ENCODE assay signal across 22 mouse cellular contexts in genomic region chr4:101997426-101997825, GRCm38 (mm10). TPM values are rescaled to one million over a fixed set of nuclear protein-coding genes. Genes with fewer than 3 reads are reported as not detected.
"Had no signal": no experiment of that assay in that cellular context is flagged by ENCODE, and none has a peak within 500 bp of the region (broad histone marks: within the 10 kb centered on the region; RNA-seq: fewer than 3 reads in every experiment).

No protein-coding gene starts in this region.

- DNase-seq: left cerebral cortex, postnatal 4 days; liver; liver, embryonic 13.5 days; liver, postnatal 0 days; lung, adult 18-20 months; lung, adult 2 months; lung, embryonic 14.5 days; lung, postnatal 10 days; lung, postnatal 14 days; lung, postnatal 36 days; lung, postnatal 4 days; midbrain, embryonic 14.5 days had no signal

RNA-seq across cellular contexts. Expression of gene Gm12789, which starts 11.0 kb away (rescaled TPM):
- total RNA-seq: left cerebral cortex, postnatal 10 days; left cerebral cortex, postnatal 14 days; left cerebral cortex, postnatal 25 days; left cerebral cortex, postnatal 36 days; left cerebral cortex, postnatal 4 days; liver, adult 2 months; megakaryocyte progenitor cell, adult 5-6 weeks; megakaryocyte, adult 5-6 weeks; megakaryocyte-erythroid progenitor cell, adult 5-6 weeks; midbrain, postnatal 0 days; monocyte, adult 5-6 weeks had no signal

RNA-seq across cellular contexts. Expression of gene Gm12790, which starts 16.6 kb away (rescaled TPM):
- total RNA-seq: left cerebral cortex, postnatal 10 days; left cerebral cortex, postnatal 14 days; left cerebral cortex, postnatal 25 days; left cerebral cortex, postnatal 36 days; left cerebral cortex, postnatal 4 days; liver, adult 2 months; megakaryocyte progenitor cell, adult 5-6 weeks; megakaryocyte, adult 5-6 weeks; megakaryocyte-erythroid progenitor cell, adult 5-6 weeks; midbrain, postnatal 0 days; monocyte, adult 5-6 weeks had no signal

RNA-seq across cellular contexts. Expression of gene Gm12794, which starts 57.2 kb away (rescaled TPM):
- total RNA-seq: left cerebral cortex, postnatal 10 days; left cerebral cortex, postnatal 14 days; left cerebral cortex, postnatal 25 days; left cerebral cortex, postnatal 36 days; left cerebral cortex, postnatal 4 days; liver, adult 2 months; megakaryocyte progenitor cell, adult 5-6 weeks; megakaryocyte, adult 5-6 weeks; megakaryocyte-erythroid progenitor cell, adult 5-6 weeks; midbrain, postnatal 0 days; monocyte, adult 5-6 weeks had no signal
